Mouse (Mus musculus): ENCODE results near the gene Vmn1r17.
"Not testable (repeated sequence)": the region's sequence is repeated elsewhere in the genome, so short reads cannot be mapped to it uniquely, and the experiment has no call there.

Gene Vmn1r17

DNA sequence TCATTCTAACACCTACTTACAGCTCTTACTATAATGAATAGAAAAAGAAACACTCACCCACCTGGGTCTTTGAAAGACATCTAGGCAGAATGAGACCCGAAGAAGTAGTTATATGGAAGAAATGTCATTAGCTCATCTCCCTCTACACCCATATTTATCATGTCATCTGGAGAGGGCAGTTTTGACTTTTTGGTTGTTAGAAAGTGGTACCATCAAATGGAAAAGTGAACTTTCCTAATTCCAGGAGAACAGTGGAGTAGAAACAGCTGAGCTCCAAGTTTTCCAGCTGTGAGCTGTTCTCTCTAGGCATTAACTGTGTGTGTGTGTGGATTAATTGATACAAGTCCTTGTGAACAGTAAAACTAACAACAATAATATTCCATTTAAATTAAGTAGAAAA is at the start of gene Vmn1r17:
Gene Vmn1r17 (minus strand): TSS at position 101 of the 400 bp plus-strand sequence.
- CTCF ChIA-PET, result no interaction called here

DNA sequence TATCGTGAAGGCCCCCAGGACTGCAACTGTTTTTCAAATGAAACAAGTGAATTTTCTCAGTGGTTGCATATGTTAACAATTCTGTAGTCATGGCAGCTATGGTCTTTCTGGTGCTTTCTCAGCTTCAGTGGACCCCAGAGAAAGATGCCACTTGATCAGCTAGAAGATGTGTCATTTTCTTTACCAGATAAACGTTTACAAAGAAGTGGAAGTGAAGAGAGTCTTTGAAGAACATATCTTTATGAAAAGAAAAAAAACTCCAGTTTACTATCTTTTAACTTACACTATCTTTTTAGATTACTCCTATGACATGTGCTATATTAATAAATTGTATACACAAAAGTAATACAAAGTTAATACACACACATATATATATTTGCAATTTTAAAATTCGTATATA is 40.0 kb upstream of the Vmn1r17 start, which contains the start of gene Vmn1r19:
Gene Vmn1r19 (plus strand): TSS at position 301 of the 400 bp plus-strand sequence.
- CTCF ChIA-PET, result not testable (repeated sequence)

DNA sequence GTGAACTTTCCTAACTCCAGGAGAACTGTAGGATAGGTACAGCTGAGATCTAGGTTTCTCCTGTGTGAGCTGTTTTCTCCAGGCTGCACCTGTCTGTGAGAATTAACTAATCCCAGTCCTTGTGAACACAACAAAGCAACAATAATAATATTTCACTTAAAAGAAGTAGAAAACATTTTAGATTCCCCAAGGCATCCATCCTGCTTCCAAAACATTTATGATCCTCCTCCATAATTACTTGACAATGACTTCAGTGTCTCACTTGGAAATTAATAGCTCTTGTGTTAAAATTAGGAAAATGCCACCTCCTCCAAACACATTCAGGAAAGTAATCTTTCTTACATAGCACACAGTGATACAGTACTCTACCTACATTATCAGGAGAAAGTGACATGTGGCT is 32.2 kb upstream of the Vmn1r17 start, which contains the start of gene Vmn1r18:
Gene Vmn1r18 (minus strand): TSS at position 101 of the 400 bp plus-strand sequence.
- CTCF ChIA-PET, result no interaction called here

DNA sequence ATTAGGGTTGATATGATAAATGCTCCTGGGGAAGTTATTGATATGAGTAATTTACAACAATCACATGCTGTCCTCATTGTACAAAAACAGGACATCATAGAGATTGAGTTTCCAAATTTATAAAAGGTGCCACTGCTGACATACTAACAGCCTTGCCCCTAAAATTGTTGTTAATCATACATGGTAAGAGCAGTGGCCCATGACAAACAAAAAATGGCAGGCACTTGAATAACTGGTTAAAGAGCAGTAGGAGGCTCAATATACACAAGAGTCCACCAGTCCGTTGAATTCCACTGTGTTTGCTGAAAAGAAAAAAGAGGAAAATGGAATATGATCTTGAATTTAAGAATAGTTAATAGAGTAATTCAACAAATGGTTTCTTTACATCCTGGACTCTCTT is 4.0 kb upstream of the Vmn1r17 start:
- CTCF ChIA-PET, result no interaction called here

DNA sequence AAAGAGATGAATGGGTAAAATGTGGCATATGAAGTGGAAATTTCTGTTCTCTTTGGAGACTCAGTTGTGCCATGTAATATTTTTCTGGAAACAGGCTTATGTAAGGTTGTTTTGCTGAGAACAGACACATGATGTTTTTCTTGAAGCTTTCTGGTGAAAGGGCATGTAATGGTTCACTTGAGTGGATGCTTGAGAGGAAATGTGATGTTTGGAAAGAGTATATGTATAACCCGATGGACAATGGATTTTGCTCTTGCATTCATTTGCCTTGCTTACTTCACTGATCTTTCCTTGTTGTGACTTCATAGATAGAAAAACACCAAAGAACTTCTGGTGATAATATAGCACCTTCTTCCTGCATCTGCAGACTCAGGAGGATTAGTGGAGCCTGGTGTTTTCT is 2.3 kb upstream of the Vmn1r17 start:
- CTCF ChIA-PET, result not testable (repeated sequence)

DNA sequence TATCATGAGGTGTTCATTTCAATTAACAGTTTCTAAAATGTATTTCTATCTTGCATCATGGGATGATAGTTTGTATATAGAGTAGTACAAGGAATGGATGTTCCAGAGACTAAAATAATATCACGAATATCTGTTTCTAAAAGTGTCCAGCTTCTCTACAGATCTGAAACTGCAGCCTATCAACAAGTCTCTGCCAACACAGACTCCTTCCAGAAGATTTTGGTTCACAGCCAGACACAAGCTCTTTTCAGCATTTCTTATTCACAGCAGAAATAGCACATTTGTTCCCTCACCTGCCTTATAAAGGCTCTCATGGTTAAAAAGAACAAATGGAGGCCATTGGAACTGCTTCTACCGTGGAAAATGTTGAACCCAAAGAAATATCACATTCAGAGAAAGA is 6.7 kb downstream of the Vmn1r17 start:
- CTCF ChIA-PET, result no interaction called here

DNA sequence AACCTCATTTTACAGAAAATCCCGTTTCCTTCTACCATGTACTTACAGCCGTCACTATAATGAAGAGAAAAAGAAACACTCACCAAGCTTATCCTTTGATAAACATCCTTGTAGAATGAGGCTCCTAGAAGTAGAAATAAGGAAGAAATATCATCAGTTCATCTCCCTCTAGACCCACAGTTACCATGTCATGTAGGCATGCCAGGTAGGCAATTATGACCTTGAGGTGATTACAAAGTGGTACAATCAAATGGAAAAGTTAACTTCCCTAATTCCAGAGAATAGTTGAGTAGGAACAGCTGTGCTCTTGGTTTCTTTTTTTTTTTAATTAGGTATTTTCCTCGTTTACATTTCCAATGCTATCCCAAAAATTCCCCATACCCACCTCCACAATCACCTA is 34.1 kb downstream of the Vmn1r17 start, which contains the start of gene Vmn1r16:
Gene Vmn1r16 (minus strand): TSS at position 101 of the 400 bp plus-strand sequence.
- CTCF ChIA-PET, result no interaction called here

DNA sequence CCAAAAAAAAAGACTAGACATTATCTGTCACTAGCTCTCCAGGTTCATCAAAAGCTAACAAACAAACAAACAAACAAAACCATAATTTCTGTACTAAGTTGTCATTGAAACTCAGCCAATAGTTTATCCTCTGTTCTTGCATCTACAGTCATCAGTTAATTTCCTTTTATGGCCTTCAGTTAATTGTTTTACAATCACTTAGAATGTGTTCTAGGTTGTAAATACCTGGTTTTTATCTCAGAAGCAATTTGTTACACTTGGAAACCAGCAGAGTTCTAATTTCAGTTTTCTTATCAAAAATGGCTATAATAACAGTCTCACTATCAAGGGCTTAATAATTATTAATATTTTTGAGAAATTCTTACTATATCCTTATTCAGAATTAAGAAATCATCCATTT is 37.4 kb downstream of the Vmn1r17 start:
- CTCF ChIA-PET, result no interaction called here

Measured in spleen, embryonic (tissue).